Mouse (Mus musculus): ENCODE data around the gene Rpp21.

DNA sequence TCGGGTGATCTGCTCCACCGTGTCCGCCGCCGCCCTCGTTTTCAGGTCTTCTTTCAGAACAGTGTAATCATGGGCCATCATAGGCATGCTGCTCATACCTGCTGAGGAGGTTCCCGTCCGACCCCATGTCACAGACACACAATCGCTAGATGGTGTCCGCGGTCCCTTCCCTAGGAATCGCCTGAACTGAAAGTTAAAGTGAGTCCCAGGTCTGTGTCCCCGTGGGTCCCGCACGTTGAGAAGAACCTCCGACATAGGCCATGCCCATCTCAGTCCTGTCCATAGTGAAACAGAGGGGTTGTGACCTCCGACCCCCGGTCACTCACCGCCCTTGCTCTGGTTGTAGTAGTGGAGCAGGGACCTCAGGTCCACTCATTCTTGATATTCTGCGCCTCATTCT is 42.3 kb downstream of the Rpp21 start:
- TF ChIP-seq GATA1 (IDR thresholded peaks at IDR 0.05; ENCODE audit: borderline replicate concordance, low read length), result no peak
- no peak for TF ChIP-seq FLI1 (IDR thresholded peaks at IDR 0.05; ENCODE audit: low read length)
